Mouse (Mus musculus): ENCODE data around the gene Gria2. TPM values are rescaled to one million over a fixed set of nuclear protein-coding genes. Genes with fewer than 3 reads are reported as not detected.

The Gria2 gene
- total RNA-seq, 2 experiments from 2014 or later: 446 to 449 TPM

DNA sequence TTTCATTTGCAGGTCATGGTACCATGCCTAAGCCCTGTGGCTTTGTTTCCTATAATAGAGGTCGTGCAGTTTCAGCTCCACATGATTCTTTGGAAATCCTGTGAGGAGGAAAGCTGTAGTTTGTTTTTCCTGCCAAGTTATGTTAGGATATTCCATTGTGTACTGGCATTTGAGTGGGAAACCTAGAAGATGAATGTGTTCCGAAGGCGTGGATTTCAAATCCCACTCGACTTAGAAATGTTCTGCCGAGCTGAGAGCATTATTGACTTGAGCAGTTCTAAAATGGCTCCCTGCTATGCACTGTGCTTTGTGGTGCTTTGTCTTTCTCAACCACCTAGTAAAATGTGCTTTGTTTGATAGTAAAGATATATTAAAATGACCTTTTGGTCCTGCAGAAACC is 150.4 kb downstream of the Gria2 start:
- intact Hi-C loops (cut with DNase I): no loop called here
- DNase-seq (ENCODE audit: extremely low spot score in 1 of 2, low spot score in 2 of 2): no peak

Small RNAs within 50 kb of the gene (microRNA-seq; reads per million reads assigned to microRNA genes)
- 1.7 reads per million for gene Gm25749

Other genes starting within 250 kb of the Gria2 start
- gene Glrb, start 110.8 kb upstream of the Gria2 start, total RNA-seq (2021): 100 to 1,000 TPM; 149 to 160 TPM
- 1 to 10 TPM; 6.2 to 7.5 TPM for gene Pdgfc, start 233.6 kb upstream of the Gria2 start, total RNA-seq (2021)

Measured in left cerebral cortex, postnatal 10 days (tissue).